Mouse (Mus musculus): Measurements from ENCODE around the gene Macrod2. TPM values are rescaled to one million over a fixed set of nuclear protein-coding genes. Genes with fewer than 3 reads are reported as not detected.

Macrod2 gene
- polyA plus RNA-seq, 1 experiment from 2014 or later, result 28.7 TPM

GRCm38 (mm10) chr2:141913486-141913885, 1518.4 kb downstream of the Macrod2 start:
- ATAC-seq (ENCODE audit: low FRiP score, low TSS enrichment), result no peak
- 72% methylated on average over 3 of the region's 3 CpGs for WGBS
- no peaks in the 10 kb centered on the region for H3K27me3 ChIP-seq (ENCODE audit: insufficient read depth, low read length)
- no peaks in the 10 kb centered on the region for H3K4me1 ChIP-seq (ENCODE audit: insufficient read depth, low read length)
- no peaks in the 10 kb centered on the region for H3K9me3 ChIP-seq (ENCODE audit: low read length)
- H3K27ac ChIP-seq (ENCODE audit: low read length), result no peak overlapping the region
- no peak overlapping the region for H3K4me2 ChIP-seq (replicated peaks; ENCODE audit: low read depth, low read length)
- H3K4me3 ChIP-seq (ENCODE audit: low read length), result no peak overlapping the region
- no peak overlapping the region for H3K9ac ChIP-seq (replicated peaks; ENCODE audit: low read length)
- H3K36me3 ChIP-seq (ENCODE audit: insufficient read depth, low read length), result no peaks in the 10 kb centered on the region

GRCm38 (mm10) chr2:141913894-141914293, 1518.8 kb downstream of the Macrod2 start:
- H3K4me1 ChIP-seq (ENCODE audit: insufficient read depth, low read length), result no peaks in the 10 kb centered on the region
- no peak overlapping the region for H3K9ac ChIP-seq (replicated peaks; ENCODE audit: low read length)
- no peak overlapping the region for H3K4me2 ChIP-seq (replicated peaks; ENCODE audit: low read depth, low read length)
- H3K9me3 ChIP-seq (ENCODE audit: low read length), result no peaks in the 10 kb centered on the region
- 81% methylated on average over 6 of the region's 6 CpGs for WGBS
- ATAC-seq (ENCODE audit: low FRiP score, low TSS enrichment), result no peak
- H3K36me3 ChIP-seq (ENCODE audit: insufficient read depth, low read length), result no peaks in the 10 kb centered on the region
- H3K27ac ChIP-seq (ENCODE audit: low read length), result no peak overlapping the region
- no peaks in the 10 kb centered on the region for H3K27me3 ChIP-seq (ENCODE audit: insufficient read depth, low read length)
- H3K4me3 ChIP-seq (ENCODE audit: low read length), result no peak overlapping the region

DNA sequence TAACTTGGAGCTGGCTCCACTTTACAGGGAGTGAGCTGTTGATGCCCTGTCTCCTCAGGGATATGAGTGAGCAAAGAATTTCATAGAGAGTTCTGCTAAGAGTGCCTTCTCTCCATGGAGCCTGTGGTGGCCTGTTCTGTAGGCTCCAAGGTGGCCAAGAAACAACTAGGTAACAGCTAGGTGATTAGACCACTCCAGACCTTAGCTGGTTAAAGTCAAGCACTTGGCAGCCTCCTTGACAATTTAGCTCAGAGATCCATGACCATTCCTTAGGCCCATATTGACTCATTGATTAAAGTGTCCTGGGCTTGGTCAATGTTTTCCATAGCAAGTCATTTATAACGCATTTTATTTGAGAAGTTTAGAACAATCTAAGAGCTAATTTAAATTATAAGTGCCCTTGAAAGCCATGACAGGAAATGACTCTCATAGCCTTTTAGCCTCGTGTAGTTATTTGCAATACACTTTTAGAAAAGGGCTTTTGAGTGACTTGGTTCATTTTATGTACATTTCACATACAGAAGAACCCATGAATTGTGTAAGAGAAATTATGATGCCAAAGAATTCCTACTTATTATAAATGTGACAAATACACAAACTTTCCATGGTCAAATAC, 1525.4 kb downstream of the Macrod2 start:
- no peaks in the 10 kb centered on the region for H3K9me3 ChIP-seq (ENCODE audit: low read length)
- no peak overlapping the region for H3K9ac ChIP-seq (replicated peaks; ENCODE audit: low read length)
- H3K4me1 ChIP-seq (ENCODE audit: insufficient read depth, low read length), result no peaks in the 10 kb centered on the region
- H3K4me3 ChIP-seq (ENCODE audit: low read length), result no peak overlapping the region
- no peak overlapping the region for H3K4me2 ChIP-seq (replicated peaks; ENCODE audit: low read depth, low read length)
- ATAC-seq (ENCODE audit: low FRiP score, low TSS enrichment), result no peak
- H3K27ac ChIP-seq (ENCODE audit: low read length), result no peak overlapping the region
- no peaks in the 10 kb centered on the region for H3K27me3 ChIP-seq (ENCODE audit: insufficient read depth, low read length)
- H3K36me3 ChIP-seq (ENCODE audit: insufficient read depth, low read length), result no peaks in the 10 kb centered on the region
- 68% methylated on average over 2 of the region's 2 CpGs for WGBS

DNA sequence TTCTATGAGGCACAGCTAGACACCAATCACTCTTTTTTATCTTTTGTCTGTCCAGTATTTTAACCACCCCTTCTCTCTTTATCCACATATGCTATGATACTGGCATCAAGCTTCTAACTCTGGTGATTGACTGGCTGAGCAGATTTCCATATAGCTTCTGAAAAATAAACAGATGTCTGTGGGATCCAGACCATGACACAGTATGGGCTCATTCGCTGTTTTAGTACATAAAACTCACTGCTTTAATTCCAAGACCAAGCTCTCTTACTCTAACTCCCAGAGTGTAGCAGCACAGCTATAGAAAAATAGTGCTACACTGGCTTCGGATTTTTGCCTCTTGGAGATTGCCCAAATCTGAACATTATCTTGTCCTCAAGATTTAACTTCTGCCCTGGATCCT, 1540.0 kb downstream of the Macrod2 start:
- H3K27me3 ChIP-seq (ENCODE audit: insufficient read depth, low read length), result no peaks in the 10 kb centered on the region
- H3K36me3 ChIP-seq (ENCODE audit: insufficient read depth, low read length), result no peaks in the 10 kb centered on the region
- H3K4me2 ChIP-seq (replicated peaks; ENCODE audit: low read depth, low read length), result no peak overlapping the region
- H3K4me3 ChIP-seq (ENCODE audit: low read length), result no peak overlapping the region
- H3K9me3 ChIP-seq (ENCODE audit: low read length), result no peaks in the 10 kb centered on the region
- no peak for ATAC-seq (ENCODE audit: low FRiP score, low TSS enrichment)
- no peak overlapping the region for H3K9ac ChIP-seq (replicated peaks; ENCODE audit: low read length)
- no peaks in the 10 kb centered on the region for H3K4me1 ChIP-seq (ENCODE audit: insufficient read depth, low read length)
- no peak overlapping the region for H3K27ac ChIP-seq (ENCODE audit: low read length)
- 72% methylated on average over 2 of the region's 2 CpGs for WGBS

- Histone ChIP-seq H3K27ac (ENCODE audit: low read length) (no peak overlapping the region), H3K4me3 (ENCODE audit: low read length) (no peak overlapping the region), H3K36me3 (ENCODE audit: insufficient read depth, low read length) (no peaks in the 10 kb centered on the region), H3K9ac (replicated peaks; ENCODE audit: low read length) (no peak overlapping the region), H3K4me1 (ENCODE audit: insufficient read depth, low read length) (no peaks in the 10 kb centered on the region), H3K9me3 (ENCODE audit: low read length) (no peaks in the 10 kb centered on the region), H3K4me2 (replicated peaks; ENCODE audit: low read depth, low read length) (no peak overlapping the region), H3K27me3 (ENCODE audit: insufficient read depth, low read length) (no peaks in the 10 kb centered on the region)
- no peak for ATAC-seq (ENCODE audit: low FRiP score, low TSS enrichment)
- WGBS, result 71% methylated on average over 1 of the region's 1 CpGs
Measured at GRCm38 (mm10) chr2:141954795-141955194, 1559.7 kb downstream of the Macrod2 start.

- 35% methylated on average over 3 of the region's 3 CpGs for WGBS
- ATAC-seq (ENCODE audit: low FRiP score, low TSS enrichment), result no peak
Measured at GRCm38 (mm10) chr2:141955197-141955596, 1560.1 kb downstream of the Macrod2 start.

DNA sequence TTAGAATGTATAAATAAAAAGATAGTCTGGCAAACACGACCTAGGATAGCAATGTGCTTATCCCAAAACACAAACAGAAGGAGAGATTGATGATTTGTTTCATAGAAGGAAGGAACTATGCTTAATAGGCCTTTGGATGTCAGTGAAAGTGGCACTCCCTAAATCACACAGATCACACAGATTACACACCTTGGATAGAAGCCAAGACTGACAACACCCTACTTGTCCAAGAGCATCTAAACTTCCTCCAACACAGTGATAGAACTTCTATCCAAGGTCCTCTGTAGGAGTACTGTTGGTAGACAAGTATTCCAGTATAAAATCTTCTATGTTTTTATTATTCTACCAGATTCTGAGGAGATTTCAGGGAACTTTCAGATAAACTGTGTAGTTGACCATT, 1567.8 kb downstream of the Macrod2 start:
- Histone ChIP-seq H3K9ac (replicated peaks; ENCODE audit: low read length) (no peak overlapping the region), H3K36me3 (ENCODE audit: insufficient read depth, low read length) (no peaks in the 10 kb centered on the region), H3K27ac (ENCODE audit: low read length) (no peak overlapping the region), H3K4me1 (ENCODE audit: insufficient read depth, low read length) (no peaks in the 10 kb centered on the region), H3K9me3 (ENCODE audit: low read length) (no peaks in the 10 kb centered on the region), H3K4me2 (replicated peaks; ENCODE audit: low read depth, low read length) (no peak overlapping the region), H3K27me3 (ENCODE audit: insufficient read depth, low read length) (no peaks in the 10 kb centered on the region), H3K4me3 (ENCODE audit: low read length) (no peak overlapping the region)
- 49% methylated on average over 1 of the region's 1 CpGs for WGBS
- ATAC-seq (ENCODE audit: low FRiP score, low TSS enrichment), result no peak

More at GRCm38 (mm10) chr2:141955197-141955596, 1560.1 kb downstream of the Macrod2 start:
- Histone ChIP-seq H3K4me1 (ENCODE audit: insufficient read depth, low read length) (no peaks in the 10 kb centered on the region), H3K27me3 (ENCODE audit: insufficient read depth, low read length) (no peaks in the 10 kb centered on the region), H3K36me3 (ENCODE audit: insufficient read depth, low read length) (no peaks in the 10 kb centered on the region), H3K27ac (ENCODE audit: low read length) (no peak overlapping the region), H3K9me3 (ENCODE audit: low read length) (no peaks in the 10 kb centered on the region), H3K4me2 (replicated peaks; ENCODE audit: low read depth, low read length) (no peak overlapping the region), H3K9ac (replicated peaks; ENCODE audit: low read length) (no peak overlapping the region), H3K4me3 (ENCODE audit: low read length) (no peak overlapping the region)

DNA sequence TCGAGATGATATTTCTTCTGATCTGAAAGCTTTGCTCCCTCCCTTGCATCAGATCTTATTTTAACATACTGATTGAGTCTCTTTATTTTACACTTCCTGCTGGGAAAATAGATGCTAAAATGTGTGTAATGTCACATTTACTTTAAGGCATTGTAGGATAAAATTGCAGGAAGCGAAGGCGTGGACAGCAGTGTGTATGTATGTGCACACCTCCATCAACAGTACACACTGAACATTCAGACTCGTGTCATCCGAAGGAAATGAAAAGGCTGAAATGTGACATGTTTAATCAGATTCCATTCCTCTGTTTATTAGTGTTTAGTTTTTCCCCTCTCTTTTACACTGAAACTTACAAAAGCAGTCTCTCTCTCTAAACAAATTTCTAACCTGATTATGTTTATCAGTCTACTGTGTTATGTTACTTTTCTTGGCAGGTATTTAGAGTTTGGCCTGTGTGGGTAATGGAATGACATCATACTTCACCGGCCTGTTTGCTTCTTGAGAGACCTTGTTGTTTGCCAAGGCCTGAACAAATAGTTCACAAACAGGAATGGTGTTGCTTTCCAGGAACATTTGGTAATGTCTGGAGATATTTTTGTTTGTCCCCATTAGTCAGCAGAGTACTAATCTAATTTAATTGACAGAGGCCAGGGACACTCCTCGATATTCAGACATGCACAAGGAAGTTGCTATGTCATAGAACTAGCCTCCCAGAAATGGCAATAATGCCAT, 1588.7 kb downstream of the Macrod2 start:
- no peaks in the 10 kb centered on the region for H3K36me3 ChIP-seq (ENCODE audit: insufficient read depth, low read length)
- H3K9me3 ChIP-seq (ENCODE audit: low read length), result no peaks in the 10 kb centered on the region
- H3K27ac ChIP-seq (ENCODE audit: low read length), result no peak overlapping the region
- 79% methylated on average over 7 of the region's 7 CpGs for WGBS
- H3K4me2 ChIP-seq (replicated peaks; ENCODE audit: low read depth, low read length), result no peak overlapping the region
- no peak overlapping the region for H3K4me3 ChIP-seq (ENCODE audit: low read length)
- no peaks in the 10 kb centered on the region for H3K27me3 ChIP-seq (ENCODE audit: insufficient read depth, low read length)
- H3K4me1 ChIP-seq (ENCODE audit: insufficient read depth, low read length), result no peaks in the 10 kb centered on the region
- no peak for ATAC-seq (ENCODE audit: low FRiP score, low TSS enrichment)
- H3K9ac ChIP-seq (replicated peaks; ENCODE audit: low read length), result no peak overlapping the region

- H3K36me3 ChIP-seq (ENCODE audit: insufficient read depth, low read length), result no peaks in the 10 kb centered on the region
- WGBS, result 83% methylated on average over 6 of the region's 6 CpGs
- no peak overlapping the region for H3K4me2 ChIP-seq (replicated peaks; ENCODE audit: low read depth, low read length)
- no peak overlapping the region for H3K9ac ChIP-seq (replicated peaks; ENCODE audit: low read length)
- H3K4me3 ChIP-seq (ENCODE audit: low read length), result no peak overlapping the region
- H3K27me3 ChIP-seq (ENCODE audit: insufficient read depth, low read length), result no peaks in the 10 kb centered on the region
- no peak overlapping the region for H3K27ac ChIP-seq (ENCODE audit: low read length)
- no peaks in the 10 kb centered on the region for H3K9me3 ChIP-seq (ENCODE audit: low read length)
- ATAC-seq (ENCODE audit: low FRiP score, low TSS enrichment), result no peak
- H3K4me1 ChIP-seq (ENCODE audit: insufficient read depth, low read length), result no peaks in the 10 kb centered on the region
Measured at GRCm38 (mm10) chr2:141998901-141999300, 1603.8 kb downstream of the Macrod2 start.

GRCm38 (mm10) chr2:142024534-142025155, 1629.5 kb downstream of the Macrod2 start:
- Histone ChIP-seq H3K4me3 (ENCODE audit: low read length) (no peak overlapping the region), H3K27me3 (ENCODE audit: insufficient read depth, low read length) (no peaks in the 10 kb centered on the region), H3K9me3 (ENCODE audit: low read length) (no peaks in the 10 kb centered on the region), H3K9ac (replicated peaks; ENCODE audit: low read length) (no peak overlapping the region), H3K27ac (ENCODE audit: low read length) (no peak overlapping the region), H3K4me1 (ENCODE audit: insufficient read depth, low read length) (no peaks in the 10 kb centered on the region), H3K4me2 (replicated peaks; ENCODE audit: low read depth, low read length) (no peak overlapping the region), H3K36me3 (ENCODE audit: insufficient read depth, low read length) (no peaks in the 10 kb centered on the region)
- no peak for ATAC-seq (ENCODE audit: low FRiP score, low TSS enrichment)
- WGBS, result 49% methylated on average over 4 of the region's 4 CpGs

All from kidney, embryonic 16.5 days (tissue).